8 mouse cellular contexts compared by ENCODE assay signal in genomic region chr7:125638870-125639386, GRCm38 (mm10). TPM values are rescaled to one million over a fixed set of nuclear protein-coding genes. Genes with fewer than 3 reads are reported as not detected.
DNase-seq lines count a peak whose midpoint lies in the region; ATAC-seq and TF ChIP-seq lines count a peak whose summit lies in the region.

No protein-coding gene starts in this region.

- peaks cover 34% of the 10 kb centered on the region for H3K27me3 ChIP-seq in G1E (ENCODE audit: insufficient read depth, low read length)
- no peaks in the 10 kb centered on the region for H3K27me3 ChIP-seq in forebrain, embryonic 10.5 days (ENCODE audit: poor library complexity, severe bottlenecking)
- no peaks in the 10 kb centered on the region for H3K27me3 ChIP-seq in hindbrain, embryonic 13.5 days

- H3K4me3 ChIP-seq in G1E (ENCODE audit: low read depth, low read length) = no peak overlapping the region
- no peak overlapping the region for H3K4me3 ChIP-seq in forebrain, embryonic 10.5 days
- no peak overlapping the region for H3K4me3 ChIP-seq in hindbrain, embryonic 13.5 days

- 42% methylated on average over 9 of the region's 9 CpGs for WGBS in forebrain, embryonic 10.5 days
- WGBS in hindbrain, embryonic 13.5 days = 30% methylated on average over 9 of the region's 9 CpGs

- peak; percentile 57 for DNase-seq in G1E (ENCODE audit: low spot score)
- peak; percentile 28 for DNase-seq in brain, embryonic 18.5 days (ENCODE audit: low read depth, low spot score)
- DNase-seq in forebrain, embryonic 10.5 days (ENCODE audit: extremely low spot score, low spot score) = peak; percentile 57
- peak; percentile 79 to 87 for DNase-seq in layer of hippocampus, postnatal 10 days (ENCODE audit: low spot score in 2 of 2)
- peak; percentile 71 for DNase-seq in lung, postnatal 10 days
- DNase-seq in retina, adult 2 months (ENCODE audit: low read depth, low spot score) = peak; percentile 33
- DNase-seq in thymus, postnatal 14 days = peak; percentile 88

- H3K9ac ChIP-seq in hindbrain, embryonic 13.5 days = peak overlapping the region; percentile 58

- H3K36me3 ChIP-seq in G1E (replicated peaks) = peaks cover 50% of the 10 kb centered on the region
- peaks cover 48% of the 10 kb centered on the region for H3K36me3 ChIP-seq in forebrain, embryonic 10.5 days (replicated peaks)
- peaks cover 46% of the 10 kb centered on the region for H3K36me3 ChIP-seq in hindbrain, embryonic 13.5 days

- peak overlapping the region; percentile 80 for H3K27ac ChIP-seq in forebrain, embryonic 10.5 days
- H3K27ac ChIP-seq in hindbrain, embryonic 13.5 days = peak overlapping the region; percentile 84

- H3K4me2 ChIP-seq in hindbrain, embryonic 13.5 days = no peak overlapping the region

- peak; percentile 15; the same call in 1 of the 2 replicates for ATAC-seq in G1E (ENCODE audit: extremely low read depth, insufficient number of reproducible peaks, low FRiP score, poor library complexity, severe bottlenecking)
- peak; percentile 70 for ATAC-seq in hindbrain, embryonic 13.5 days (ENCODE audit: low FRiP score)

- no peaks in the 10 kb centered on the region for H3K9me3 ChIP-seq in G1E (replicated peaks)
- no peaks in the 10 kb centered on the region for H3K9me3 ChIP-seq in forebrain, embryonic 10.5 days
- H3K9me3 ChIP-seq in hindbrain, embryonic 13.5 days = no peaks in the 10 kb centered on the region

- peak; percentile 86 for TF ChIP-seq CTCF in G1E (IDR thresholded peaks at IDR 0.05; ENCODE audit: low read depth, low read length)

- peaks cover 43% of the 10 kb centered on the region for H3K4me1 ChIP-seq in G1E (ENCODE audit: insufficient read depth, low read depth, low read length)
- peaks cover 19% of the 10 kb centered on the region for H3K4me1 ChIP-seq in forebrain, embryonic 10.5 days
- peaks cover 29% of the 10 kb centered on the region for H3K4me1 ChIP-seq in hindbrain, embryonic 13.5 days (replicated peaks)

RNA-seq across cellular contexts. Expression of gene Il21r, which starts 35.7 kb away (rescaled TPM):
- total RNA-seq in G1E (2014; fragmentation: Nextera tagmentation) (not detected in 2 replicates), G1E (2017) (0.16 and 0.23 TPM in 2 replicates)
- polyA plus RNA-seq in G1E (2012) = 0.11 and 0.14 TPM in 2 replicates
- polyA plus RNA-seq in forebrain, embryonic 10.5 days (2016; fragmentation: Nextera tagmentation; extraction: Ambion mirVana) = 0.25 and 0.42 TPM in 2 replicates
- 0.69 and 0.82 TPM in 2 replicates for polyA plus RNA-seq in hindbrain, embryonic 13.5 days (2015; fragmentation: Nextera tagmentation; extraction: Ambion mirVana)
- total RNA-seq in layer of hippocampus, postnatal 10 days (2021) = 1 to 10 TPM in 1 of 2 experiments, under 1 TPM in 1; 0.60 to 1.1 TPM

Comparison
In these comparisons a context has a peak if more than half of its experiments do, and no peak if none do; other contexts are left out.
1. DNase-seq: peak in every context shown above with its lines; median percentile 88 in thymus, postnatal 14 days; 83 in layer of hippocampus, postnatal 10 days; 71 in lung, postnatal 10 days; 57 in G1E; 57 in forebrain, embryonic 10.5 days; 33 in retina, adult 2 months; 28 in brain, embryonic 18.5 days.